Mouse (Mus musculus) retina, postnatal 1 day (tissue): ENCODE data around the gene Hyou1.
"Not testable (repeated sequence)": the region's sequence is repeated elsewhere in the genome, so short reads cannot be mapped to it uniquely, and the experiment has no call there.

Source experiments
- DNase-seq: peaks from one replicate; pipeline ENCODE4 v3.0.0-alpha.2; 2012

Hyou1 gene

GRCm38 (mm10) chr9:44406906-44407751 lies 27.8 kb downstream of the Hyou1 start, which contains the start of the genes Rps25 and Trappc4:
Gene Rps25, plus strand, starts transcription at chr9:44407139.
Gene Trappc4, minus strand, starts transcription at chr9:44407600.
- DNase-seq, result peak; percentile 98

- no peak for DNase-seq
Observed at GRCm38 (mm10) chr9:44407752-44408097, 28.4 kb downstream of the Hyou1 start.

- not testable (repeated sequence) for DNase-seq
Observed at GRCm38 (mm10) chr9:44408693-44409092, 29.4 kb downstream of the Hyou1 start.

- DNase-seq, result no peak
Observed at GRCm38 (mm10) chr9:44410647-44411336, 31.5 kb downstream of the Hyou1 start.

- no peak for DNase-seq
Observed at GRCm38 (mm10) chr9:44411601-44412130, 32.4 kb downstream of the Hyou1 start.

- no peak for DNase-seq
Observed at GRCm38 (mm10) chr9:44412306-44412705, 33.0 kb downstream of the Hyou1 start.

- DNase-seq, result no peak
Observed at GRCm38 (mm10) chr9:44412781-44413180, 33.5 kb downstream of the Hyou1 start.

- DNase-seq, result no peak
Observed at GRCm38 (mm10) chr9:44417156-44417891, 38.0 kb downstream of the Hyou1 start.

- DNase-seq, result peak; percentile 96
Observed at GRCm38 (mm10) chr9:44417892-44418363, 38.6 kb downstream of the Hyou1 start.

- peak; percentile 44 for DNase-seq
Observed at GRCm38 (mm10) chr9:44418519-44419385, 39.5 kb downstream of the Hyou1 start, which contains the start of gene Ccdc84. Gene Ccdc84, minus strand, starts transcription at chr9:44418569.

GRCm38 (mm10) chr9:44419730-44420129 lies 40.4 kb downstream of the Hyou1 start:
- not testable (repeated sequence) for DNase-seq

GRCm38 (mm10) chr9:44420280-44420898 lies 41.1 kb downstream of the Hyou1 start:
- DNase-seq, result no peak

GRCm38 (mm10) chr9:44423576-44423975 lies 44.3 kb downstream of the Hyou1 start:
- no peak for DNase-seq

- no peak for DNase-seq
Observed at GRCm38 (mm10) chr9:44432577-44433185, 53.4 kb downstream of the Hyou1 start.

GRCm38 (mm10) chr9:44435747-44436146 lies 56.5 kb downstream of the Hyou1 start:
- no peak for DNase-seq

GRCm38 (mm10) chr9:44440961-44441360 lies 61.7 kb downstream of the Hyou1 start, which contains the start of gene Foxr1:
Gene Foxr1, minus strand, starts transcription at chr9:44441136.
- no peak for DNase-seq
